8 mouse cellular contexts compared by ENCODE assay signal in genomic region chr15:79402176-79402575, GRCm38 (mm10). TPM values are rescaled to one million over a fixed set of nuclear protein-coding genes. Genes with fewer than 3 reads are reported as not detected.
DNase-seq lines count a peak whose midpoint lies in the region; ATAC-seq lines count a peak whose summit lies in the region.

No protein-coding gene starts in this region.

- WGBS in kidney, embryonic 16.5 days = 16% methylated on average over 5 of the region's 5 CpGs
- 32% methylated on average over 5 of the region's 5 CpGs for WGBS in midbrain, embryonic 10.5 days

- peak overlapping the region; percentile 86 for H3K9ac ChIP-seq in kidney, embryonic 16.5 days (replicated peaks; ENCODE audit: low read length)

- H3K4me3 ChIP-seq in kidney, embryonic 16.5 days (ENCODE audit: low read length) = peak overlapping the region; percentile 79
- H3K4me3 ChIP-seq in midbrain, embryonic 10.5 days = peak overlapping the region; percentile 68

- no peak for DNase-seq in kidney, adult 8-10 months
- DNase-seq in MN1 (ENCODE audit: low spot score) = peak; percentile 46
- peak; percentile 32 for DNase-seq in forelimb bud, embryonic 11.5 days (ENCODE audit: low read depth, low spot score)
- DNase-seq in midbrain, embryonic 10.5 days (ENCODE audit: low spot score) = no peak
- no peak for DNase-seq in layer of hippocampus, adult 9-10 months (ENCODE audit: low spot score)
- DNase-seq in layer of hippocampus, adult 8-10 months (ENCODE audit: low spot score in 2 of 2) = no peak

- peak overlapping the region; percentile 87 for H3K4me2 ChIP-seq in kidney, embryonic 16.5 days (replicated peaks; ENCODE audit: low read depth, low read length)

- peaks cover 40% of the 10 kb centered on the region for H3K4me1 ChIP-seq in kidney, embryonic 16.5 days (ENCODE audit: insufficient read depth, low read length)
- peaks cover 50% of the 10 kb centered on the region for H3K4me1 ChIP-seq in midbrain, embryonic 10.5 days

- H3K27me3 ChIP-seq in kidney, embryonic 16.5 days (ENCODE audit: insufficient read depth, low read length) = no peaks in the 10 kb centered on the region
- peaks cover 14% of the 10 kb centered on the region for H3K27me3 ChIP-seq in midbrain, embryonic 10.5 days (ENCODE audit: low read depth, poor library complexity, severe bottlenecking)

- ATAC-seq in kidney, embryonic 16.5 days (ENCODE audit: low FRiP score, low TSS enrichment) = no peak
- ATAC-seq in granulocyte monocyte progenitor cell, adult 5-6 weeks (replicated peaks; ENCODE audit: poor library complexity, severe bottlenecking) = no peak

- no peak overlapping the region for H3K27ac ChIP-seq in kidney, embryonic 16.5 days (ENCODE audit: low read length)
- H3K27ac ChIP-seq in midbrain, embryonic 10.5 days (replicated peaks) = peak overlapping the region; percentile 90

- no peaks in the 10 kb centered on the region for H3K9me3 ChIP-seq in kidney, embryonic 16.5 days (ENCODE audit: low read length)
- H3K9me3 ChIP-seq in midbrain, embryonic 10.5 days (replicated peaks) = no peaks in the 10 kb centered on the region

- H3K36me3 ChIP-seq in kidney, embryonic 16.5 days (ENCODE audit: insufficient read depth, low read length) = no peaks in the 10 kb centered on the region
- H3K36me3 ChIP-seq in midbrain, embryonic 10.5 days = peaks cover 14% of the 10 kb centered on the region

RNA-seq across cellular contexts. Expression of gene Tmem184b, which starts 1.2 kb away (rescaled TPM):
- 75.0 and 80.5 TPM in 2 replicates for polyA plus RNA-seq in kidney, embryonic 16.5 days (2015; fragmentation: Nextera tagmentation; extraction: Ambion mirVana)
- 56.3 and 58.7 TPM in 2 replicates for polyA plus RNA-seq in midbrain, embryonic 10.5 days (2016; fragmentation: Nextera tagmentation; extraction: Ambion mirVana)
- 19.7 and 30.2 TPM in 2 replicates for total RNA-seq in granulocyte monocyte progenitor cell, adult 5-6 weeks (2014; fragmentation: Nextera tagmentation)
- 2.6 and 6.4 TPM in 2 replicates for total RNA-seq in granulocyte monocyte progenitor cell, adult 5-6 weeks (2017)
- 10 to 100 TPM; 52.5 to 66.5 (median 57.2) TPM for total RNA-seq in layer of hippocampus, adult 8-10 months (2022)

RNA-seq across cellular contexts. Expression of gene Csnk1e, which starts 53.2 kb away (rescaled TPM):
- 66.0 and 71.5 TPM in 2 replicates for polyA plus RNA-seq in kidney, embryonic 16.5 days (2015; fragmentation: Nextera tagmentation; extraction: Ambion mirVana)
- 128 and 162 TPM in 2 replicates for polyA plus RNA-seq in midbrain, embryonic 10.5 days (2016; fragmentation: Nextera tagmentation; extraction: Ambion mirVana)
- 63.6 and 79.1 TPM in 2 replicates for total RNA-seq in granulocyte monocyte progenitor cell, adult 5-6 weeks (2014; fragmentation: Nextera tagmentation)
- total RNA-seq in granulocyte monocyte progenitor cell, adult 5-6 weeks (2017) = 31.3 and 31.6 TPM in 2 replicates
- 100 to 1,000 TPM; 112 to 137 (median 123) TPM for total RNA-seq in layer of hippocampus, adult 8-10 months (2022)

RNA-seq across cellular contexts. Expression of gene Maff, which starts 55.8 kb away (rescaled TPM):
- polyA plus RNA-seq in kidney, embryonic 16.5 days (2015; fragmentation: Nextera tagmentation; extraction: Ambion mirVana) = 3.7 and 4.0 TPM in 2 replicates
- 1.3 TPM in 2 replicates for polyA plus RNA-seq in midbrain, embryonic 10.5 days (2016; fragmentation: Nextera tagmentation; extraction: Ambion mirVana)
- 0.41 TPM in 1 of 2 replicates, not detected in the other for total RNA-seq in granulocyte monocyte progenitor cell, adult 5-6 weeks (2014; fragmentation: Nextera tagmentation)
- total RNA-seq in granulocyte monocyte progenitor cell, adult 5-6 weeks (2017) = 2.8 TPM in 2 replicates
- total RNA-seq in layer of hippocampus, adult 8-10 months (2022) = 1 to 10 TPM; 1.2 to 3.7 (median 2.3) TPM

Comparison
In these comparisons a context has a peak if more than half of its experiments do, and no peak if none do; other contexts are left out.
1. DNase-seq: peak in MN1 (single experiment) and forelimb bud, embryonic 11.5 days (single experiment); none in kidney, adult 8-10 months (0 of 2), midbrain, embryonic 10.5 days (single experiment), layer of hippocampus, adult 9-10 months (single experiment) and layer of hippocampus, adult 8-10 months (0 of 2).